Mouse (Mus musculus) lung, postnatal 0 days (tissue): Measurements from ENCODE around the gene Tfpt.

Source experiments
- CTCF ChIP-seq: IDR thresholded peaks from 2 replicates; pipeline ENCODE4 v1.5.1; 2016; ENCODE audit warnings: antibody characterized with exemption, mild to moderate bottlenecking
- EP300 ChIP-seq: IDR thresholded peaks from 2 replicates; pipeline ENCODE4 v1.6.1; 2016; ENCODE audit warnings: antibody characterized with exemption, mild to moderate bottlenecking, control low read depth

- TF ChIP-seq CTCF (no peak), EP300 (no peak)
These were observed 12.3 kb downstream of the Tfpt start, which contains the start of gene Ndufa3 for GRCm38 (mm10) chr7:3617242-3617995.
